Mouse (Mus musculus): Measurements from ENCODE around the gene Tal1.

Gene Tal1

DNA sequence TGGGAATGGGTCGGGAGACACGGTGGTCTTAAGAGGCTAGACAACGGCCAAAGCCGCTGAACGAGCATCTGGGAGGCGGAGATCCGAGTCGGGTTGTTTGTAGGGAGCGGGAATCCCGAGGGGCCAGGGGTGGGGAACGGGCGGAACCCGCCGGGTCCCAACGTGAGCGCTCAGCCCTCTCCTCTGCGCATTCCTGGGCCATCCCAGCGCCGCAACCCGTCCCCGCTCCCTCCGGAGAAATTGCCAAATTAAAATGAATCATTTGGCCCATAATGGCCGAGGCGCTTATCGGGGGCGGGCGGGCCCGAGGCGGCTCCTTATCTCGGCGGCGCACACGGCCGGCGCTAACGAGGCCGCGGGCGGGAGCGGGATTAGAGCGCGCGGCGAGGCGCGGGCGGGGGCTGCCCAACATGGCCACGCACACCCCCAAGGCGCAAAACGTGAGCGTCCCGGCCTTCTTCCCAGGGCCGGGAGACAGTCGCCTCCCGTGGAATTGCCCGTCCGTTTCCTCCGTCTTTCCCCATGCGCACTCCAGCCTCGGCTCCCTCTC, at the start of gene Tal1:
Gene Tal1 (plus strand): TSS at position 56 of the 550 bp plus-strand sequence.
- DNase-seq (ENCODE audit: extremely low read depth, low read depth, low spot score) = no peak

DNA sequence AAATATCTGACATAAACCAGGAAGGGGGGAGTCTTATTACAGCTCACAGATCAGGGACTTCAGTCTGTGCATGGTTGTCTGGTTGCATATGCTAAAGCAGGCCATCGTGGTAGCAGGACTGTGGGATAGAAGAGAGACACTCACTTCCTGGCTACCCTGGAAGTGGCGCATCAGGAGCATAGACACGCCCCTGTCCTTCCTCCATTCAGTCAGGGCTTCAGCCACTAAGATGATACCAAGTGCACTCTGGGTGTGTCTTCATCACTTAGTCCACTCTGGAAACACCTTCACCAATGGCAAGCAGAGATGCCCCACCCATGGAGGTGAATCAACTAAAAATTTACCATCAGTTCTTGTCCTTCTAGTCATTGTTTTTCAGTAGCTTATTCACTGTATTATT, 42.0 kb upstream of the Tal1 start:
- DNase-seq (ENCODE audit: extremely low read depth, low read depth, low spot score) = no peak

- DNase-seq (ENCODE audit: extremely low read depth, low read depth, low spot score) = no peak
Observed at GRCm38 (mm10) chr4:115019997-115020396, 36.2 kb upstream of the Tal1 start.

DNA sequence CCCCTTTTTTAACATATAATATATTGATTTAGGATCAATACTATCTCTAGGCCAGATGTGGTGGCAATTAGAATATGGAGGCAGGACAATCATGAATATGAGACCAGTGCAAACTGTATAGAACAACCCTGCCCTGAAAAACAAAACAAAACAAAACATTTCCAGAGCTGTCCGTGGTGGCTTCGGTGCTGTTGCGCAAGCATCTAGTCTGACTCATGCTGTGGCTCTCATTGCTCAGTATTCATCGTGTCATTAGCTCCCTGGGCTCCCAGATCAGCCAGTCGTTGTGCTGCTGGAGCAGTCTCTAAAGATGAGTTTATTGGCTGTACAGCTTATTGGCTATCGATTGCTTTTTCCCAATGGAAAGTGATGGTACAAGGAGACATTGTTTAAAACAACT, 21.2 kb upstream of the Tal1 start:
- no peak for DNase-seq (ENCODE audit: extremely low read depth, low read depth, low spot score)

DNA sequence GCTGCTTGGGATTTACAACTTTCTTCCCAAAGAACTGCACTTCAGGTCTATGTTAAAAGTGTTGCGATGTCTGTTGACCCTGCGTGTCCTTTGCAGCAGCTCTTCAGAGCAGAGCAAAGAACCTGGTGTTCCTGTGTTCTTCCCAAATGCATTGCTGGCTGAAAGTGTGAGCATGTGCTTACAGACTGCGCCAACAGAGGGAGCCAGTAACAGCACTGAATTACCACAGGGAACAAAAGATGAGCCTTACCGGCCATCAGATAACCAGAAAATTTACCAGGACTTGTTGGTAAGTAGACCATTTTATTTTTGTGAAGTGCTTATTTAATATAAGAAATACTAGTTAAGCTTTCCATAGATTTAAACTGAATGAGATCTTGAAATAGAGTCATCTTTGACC, 18.0 kb upstream of the Tal1 start:
- DNase-seq (ENCODE audit: extremely low read depth, low read depth, low spot score) = no peak

DNA sequence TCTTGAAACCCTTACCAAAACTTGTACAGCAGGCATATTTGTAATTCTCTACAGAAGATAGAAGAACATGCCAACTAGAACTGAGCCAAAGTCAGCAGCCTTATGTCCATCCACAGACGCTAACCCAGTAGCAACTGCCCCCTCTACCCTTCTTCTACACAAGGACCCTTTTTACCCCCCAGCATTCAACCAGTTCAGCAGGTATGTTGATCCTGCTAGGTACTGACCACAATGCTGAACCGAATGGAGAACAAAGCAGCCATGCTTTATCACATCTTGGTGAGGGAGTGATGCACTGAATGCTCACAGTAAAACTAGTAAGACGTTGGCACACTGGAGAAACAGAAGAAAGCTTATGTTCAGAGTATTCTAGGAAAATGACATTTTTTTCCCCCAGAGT, 10.6 kb upstream of the Tal1 start:
- no peak for DNase-seq (ENCODE audit: extremely low read depth, low read depth, low spot score)

DNA sequence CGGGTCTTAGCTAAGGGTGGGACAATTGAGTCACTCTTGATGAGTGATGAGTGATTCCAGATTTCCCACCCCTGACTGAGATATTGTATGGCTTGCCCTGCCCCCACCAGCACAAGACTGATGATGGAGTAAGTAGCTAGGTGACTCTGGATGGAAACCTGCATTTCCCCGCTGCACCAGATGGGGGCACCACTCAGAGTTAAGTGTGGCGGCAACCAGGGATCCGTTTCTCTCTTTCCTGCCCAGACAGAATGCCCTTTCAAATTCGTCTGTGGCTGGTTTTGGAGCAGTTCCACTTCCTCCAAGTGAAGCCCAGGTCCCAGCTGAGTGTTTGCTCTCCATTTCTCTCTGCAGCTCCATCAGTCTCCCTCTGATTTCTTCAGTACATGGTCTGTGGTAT, 8.5 kb upstream of the Tal1 start:
- DNase-seq (ENCODE audit: extremely low read depth, low read depth, low spot score) = no peak

DNA sequence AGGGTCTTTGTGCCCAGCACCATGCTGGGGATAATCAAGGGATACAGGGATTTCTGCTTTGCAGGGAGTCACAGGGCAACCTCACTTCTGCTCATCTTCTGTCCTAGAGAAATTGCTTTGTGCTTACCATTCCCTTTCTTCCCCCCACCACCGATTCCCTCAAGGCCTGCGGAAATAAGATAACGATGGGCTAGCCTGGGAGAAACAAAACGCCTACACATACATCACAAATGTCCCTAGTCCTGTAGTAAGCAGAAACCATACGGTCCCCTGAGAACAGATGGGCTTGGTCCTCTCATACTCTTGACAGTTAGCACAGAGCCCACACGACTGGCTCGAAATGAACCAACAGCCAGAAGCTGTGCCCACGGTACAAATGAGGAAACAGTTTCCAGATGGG, 8.0 kb upstream of the Tal1 start:
- DNase-seq (ENCODE audit: extremely low read depth, low read depth, low spot score) = no peak

DNA sequence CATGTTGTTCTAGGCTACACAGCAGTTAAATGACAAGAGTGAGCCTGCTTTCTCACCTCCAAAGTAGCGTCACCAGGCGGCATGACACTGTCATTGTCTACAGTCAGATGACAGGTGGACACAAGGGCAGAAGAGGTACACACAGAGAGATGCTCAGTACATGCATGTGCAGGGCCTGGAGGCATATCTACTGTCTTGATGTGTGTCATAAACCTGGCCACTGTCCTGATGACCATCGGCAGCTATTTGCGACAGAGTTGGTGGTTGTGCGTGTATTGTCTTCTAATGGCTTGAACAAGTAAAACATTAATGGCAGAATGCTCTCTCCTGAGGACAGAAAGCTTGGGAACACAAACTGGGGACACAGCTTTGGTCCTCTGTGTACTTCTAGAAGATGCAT, 5.0 kb upstream of the Tal1 start:
- DNase-seq (ENCODE audit: extremely low read depth, low read depth, low spot score) = no peak

DNA sequence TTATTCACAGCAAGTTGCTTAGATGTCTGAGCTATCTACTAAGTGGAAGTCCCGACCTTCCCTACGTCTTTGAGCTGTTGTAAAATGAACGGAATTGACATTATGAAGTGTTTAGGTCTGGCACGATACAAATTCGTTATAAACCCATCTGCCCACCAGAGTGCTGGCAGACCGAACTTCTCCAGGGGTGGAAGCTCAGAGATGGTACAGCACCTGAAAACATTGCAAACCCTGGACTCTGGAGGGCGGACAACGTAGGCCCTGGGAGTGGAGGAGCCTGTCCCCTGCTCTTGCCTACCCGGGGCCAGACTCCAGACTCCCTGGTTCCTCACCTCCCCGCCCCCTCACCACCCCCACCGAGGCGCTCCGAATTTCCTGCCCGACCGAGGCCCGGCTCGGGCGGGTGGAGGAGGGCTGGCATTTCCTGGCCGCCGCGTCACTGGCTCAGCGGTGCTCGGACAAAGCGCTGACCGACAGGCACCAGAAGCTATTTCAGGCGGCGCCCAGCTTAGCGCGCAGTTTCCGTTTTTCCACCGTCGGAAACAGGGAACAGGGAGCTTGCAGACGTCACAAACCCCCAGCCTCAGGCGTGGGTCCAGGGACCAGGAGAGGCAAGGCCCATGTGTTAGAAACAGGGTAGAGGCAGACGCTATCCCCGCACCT, 3.8 kb upstream of the Tal1 start:
- DNase-seq (ENCODE audit: extremely low read depth, low read depth, low spot score) = no peak

- no peak for DNase-seq (ENCODE audit: extremely low read depth, low read depth, low spot score)
Observed at GRCm38 (mm10) chr4:115055044-115055443, 1.2 kb upstream of the Tal1 start.

GRCm38 (mm10) chr4:115055691-115056090, 535 bp upstream of the Tal1 start:
- DNase-seq (ENCODE audit: extremely low read depth, low read depth, low spot score) = no peak

DNA sequence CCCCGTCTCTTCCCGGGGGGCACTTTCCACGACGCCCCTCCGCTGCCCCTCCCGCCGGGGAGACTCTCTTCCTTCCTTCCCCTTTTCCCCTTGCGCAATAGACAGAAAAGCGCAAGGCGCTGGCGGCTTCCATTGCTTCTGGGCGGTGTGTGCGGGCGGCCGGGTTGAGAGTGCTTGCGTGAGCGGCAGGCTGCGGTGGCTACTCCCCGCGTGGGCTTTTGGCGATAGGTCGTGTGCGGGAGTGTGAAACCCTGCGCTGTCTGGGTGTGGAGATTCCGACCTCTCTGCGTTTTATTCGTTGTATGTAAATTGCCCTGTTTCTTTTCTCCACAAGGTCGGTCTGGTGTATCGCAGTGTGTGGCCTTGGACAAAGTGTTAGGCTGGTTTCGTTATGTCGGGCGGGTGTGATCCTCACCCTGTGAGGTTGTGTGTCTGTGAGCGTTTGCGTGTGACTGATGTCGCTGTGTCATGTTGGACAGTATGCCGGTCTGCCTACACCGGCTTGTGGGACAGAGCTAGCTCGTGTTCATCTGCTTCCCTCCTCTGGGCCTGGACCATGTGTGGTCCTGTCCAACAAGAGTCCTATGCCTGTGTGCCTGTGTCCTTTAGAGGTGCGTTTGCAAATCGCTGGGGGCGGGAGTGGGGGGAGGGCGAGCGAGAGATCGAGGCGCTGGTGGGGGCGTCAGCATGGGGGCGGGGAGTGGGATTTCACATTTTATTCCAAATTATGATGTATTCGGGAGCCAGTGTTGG, 871 bp downstream of the Tal1 start:
- DNase-seq (ENCODE audit: extremely low read depth, low read depth, low spot score) = no peak

DNA sequence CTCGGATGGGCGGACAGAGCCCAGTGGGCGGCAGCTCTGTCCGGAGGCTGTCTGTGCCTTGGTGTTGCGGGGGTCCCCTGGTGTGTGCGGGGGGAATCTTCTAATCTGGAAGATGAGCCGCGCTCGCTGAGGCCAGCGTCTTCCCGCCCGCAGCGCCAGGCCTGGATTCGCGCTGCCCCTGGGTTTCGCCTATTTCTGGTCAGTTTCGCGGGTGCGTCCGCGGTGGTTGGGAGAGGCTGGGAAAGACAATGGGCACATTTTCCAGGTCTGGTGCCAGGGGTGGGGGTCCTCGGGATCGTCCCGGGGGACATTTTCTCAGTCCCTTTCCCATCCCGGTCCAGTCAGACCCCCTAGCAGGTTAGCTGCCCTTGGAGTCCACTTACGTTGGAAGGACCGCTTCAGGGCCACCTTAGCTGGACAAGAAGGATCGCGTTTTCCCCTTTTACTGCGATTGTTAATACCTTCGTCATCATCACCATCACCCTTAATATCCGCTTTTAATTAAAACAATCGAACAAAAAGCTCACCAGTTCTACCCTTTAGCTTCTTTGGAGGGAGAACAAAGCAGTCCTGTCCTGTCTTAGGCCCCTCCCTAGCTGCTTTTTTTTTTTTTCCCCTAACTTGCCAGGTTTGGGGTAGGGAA, 1.6 kb downstream of the Tal1 start:
- no peak for DNase-seq (ENCODE audit: extremely low read depth, low read depth, low spot score)

GRCm38 (mm10) chr4:115058317-115058761, 2.1 kb downstream of the Tal1 start:
- no peak for DNase-seq (ENCODE audit: extremely low read depth, low read depth, low spot score)

DNA sequence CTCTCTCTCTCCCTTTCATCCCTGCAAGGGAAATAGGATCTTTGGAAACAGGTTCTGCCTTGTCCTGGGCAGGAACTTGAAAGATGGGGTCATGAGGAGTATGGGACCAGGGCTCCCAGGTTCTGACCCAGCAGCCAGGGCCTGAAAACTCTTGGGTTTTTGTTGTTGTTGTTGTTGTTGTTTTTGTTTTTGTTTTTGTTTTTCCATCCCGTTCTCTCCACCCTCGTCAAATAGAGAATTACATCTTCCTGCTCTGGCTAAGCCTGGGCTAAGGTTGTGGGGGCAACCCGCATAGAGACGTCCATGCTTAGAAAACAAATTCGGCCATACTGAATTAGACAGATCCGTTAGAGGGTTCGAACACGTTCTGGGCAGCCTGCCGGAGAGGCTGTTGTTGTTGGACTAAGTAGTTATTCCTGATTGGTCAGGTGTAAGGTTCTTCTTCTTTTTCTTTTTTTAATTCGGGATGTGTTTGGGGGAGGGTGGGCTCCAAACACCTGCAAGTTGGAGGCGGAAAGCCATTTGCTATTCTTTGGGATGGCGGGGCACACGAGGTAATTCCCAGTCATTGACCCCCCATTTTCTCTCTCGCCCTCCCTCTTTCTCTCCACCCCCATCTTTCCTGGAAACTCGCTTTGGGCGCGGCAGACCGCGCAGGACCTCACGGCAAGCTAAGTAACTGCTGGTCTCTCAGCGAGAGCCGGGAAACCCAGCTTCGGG, 2.8 kb downstream of the Tal1 start:
- no peak for DNase-seq (ENCODE audit: extremely low read depth, low read depth, low spot score)

DNA sequence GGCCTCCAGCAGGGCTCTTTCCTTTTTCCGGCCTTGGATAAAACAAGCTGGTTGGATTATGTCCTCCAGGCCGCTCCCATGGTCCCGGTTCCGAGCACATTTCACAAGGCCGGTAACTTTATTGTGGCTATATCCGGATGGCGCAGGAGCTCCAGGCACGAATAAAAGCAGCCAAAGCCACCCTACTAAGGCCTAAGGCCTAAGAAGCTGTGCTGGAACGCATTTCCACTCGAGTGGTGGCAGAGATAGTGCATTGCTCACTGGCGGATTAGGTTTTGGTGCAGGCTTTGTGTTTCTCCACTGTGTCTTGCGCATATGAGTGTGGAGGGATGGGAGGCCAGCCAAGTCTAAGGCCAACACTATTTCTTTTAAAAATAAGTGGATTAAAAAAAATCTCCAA, 3.6 kb downstream of the Tal1 start:
- no peak for DNase-seq (ENCODE audit: extremely low read depth, low read depth, low spot score)

GRCm38 (mm10) chr4:115060753-115061152, 4.5 kb downstream of the Tal1 start:
- DNase-seq (ENCODE audit: extremely low read depth, low read depth, low spot score) = no peak

- no peak for DNase-seq (ENCODE audit: extremely low read depth, low read depth, low spot score)
Observed at GRCm38 (mm10) chr4:115062540-115062874, 6.3 kb downstream of the Tal1 start.

DNA sequence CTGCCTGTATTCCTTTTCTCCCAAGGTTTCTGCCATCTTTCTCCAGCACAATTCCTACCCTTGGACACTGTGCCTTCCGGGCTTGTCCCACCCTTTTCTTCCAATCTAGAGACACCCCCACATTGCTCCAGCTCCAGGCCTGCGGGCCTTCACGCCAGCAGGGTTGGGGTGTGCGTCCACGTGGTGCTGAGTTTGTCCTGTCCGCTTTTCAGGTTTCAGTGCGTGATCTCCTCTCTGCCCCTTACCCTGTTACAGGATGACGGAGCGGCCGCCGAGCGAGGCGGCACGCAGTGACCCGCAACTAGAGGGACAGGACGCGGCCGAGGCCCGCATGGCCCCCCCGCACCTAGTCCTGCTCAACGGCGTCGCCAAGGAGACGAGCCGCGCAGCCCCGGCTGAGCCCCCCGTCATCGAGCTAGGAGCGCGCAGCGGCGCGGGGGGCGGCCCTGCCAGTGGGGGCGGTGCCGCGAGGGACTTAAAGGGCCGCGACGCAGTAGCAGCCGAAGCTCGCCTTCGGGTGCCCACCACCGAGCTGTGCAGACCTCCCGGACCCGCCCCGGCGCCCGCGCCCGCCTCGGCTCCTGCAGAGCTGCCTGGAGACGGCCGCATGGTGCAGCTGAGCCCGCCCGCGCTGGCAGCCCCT, 6.8 kb downstream of the Tal1 start:
- no peak for DNase-seq (ENCODE audit: extremely low read depth, low read depth, low spot score)
